Mouse (Mus musculus) liver, embryonic 13.5 days (tissue): Measurements from ENCODE around the gene Mmp2. TPM values are rescaled to one million over a fixed set of nuclear protein-coding genes. Genes with fewer than 3 reads are reported as not detected.
"Not testable (repeated sequence)": the region's sequence is repeated elsewhere in the genome, so short reads cannot be mapped to it uniquely, and the experiment has no call there.

ENCODE experiments used
- ATAC-seq: fragments of 200-750 bp; cut with Nextera tagmentation; 2 replicates; pipeline ENCODE4 v1.8.0; 2017; ENCODE audit warnings: low read depth, mild to moderate bottlenecking, moderate number of reproducible peaks, moderate library complexity
- DNase-seq: peaks from one replicate; pipeline ENCODE4 v3.0.0; 2022
- H3K27ac ChIP-seq: fragments of 300-500 bp; sonication (generic); 2 replicates; pipeline ENCODE4 v1.5.1; 2015; ENCODE audit warnings: moderate library complexity, mild to moderate bottlenecking, inconsistent platforms
- H3K27me3 ChIP-seq: fragments of 300-500 bp; sonication (generic); 2 replicates; pipeline ENCODE4 v1.6.1; 2015; ENCODE audit warnings: mild to moderate bottlenecking, inconsistent platforms
- H3K36me3 ChIP-seq: fragments of 300-500 bp; sonication (generic); 2 replicates; pipeline ENCODE4 v1.6.1; 2015; ENCODE audit warnings: mild to moderate bottlenecking, inconsistent platforms
- H3K4me1 ChIP-seq: fragments of 300-500 bp; sonication (generic); replicated peaks from 2 replicates; pipeline ENCODE4 v1.6.1; 2015; ENCODE audit warnings: inconsistent platforms
- H3K4me2 ChIP-seq: fragments of 300-500 bp; sonication (generic); 2 replicates; pipeline ENCODE4 v1.6.1; 2015; ENCODE audit warnings: inconsistent platforms, mild to moderate bottlenecking, moderate library complexity
- H3K4me3 ChIP-seq: fragments of 300-500 bp; sonication (generic); replicated peaks from 2 replicates; pipeline ENCODE4 v1.5.1; 2015; ENCODE audit warnings: mild to moderate bottlenecking, inconsistent platforms
- H3K9ac ChIP-seq: fragments of 300-500 bp; sonication (generic); 2 replicates; pipeline ENCODE4 v1.6.1; 2015; ENCODE audit warnings: mild to moderate bottlenecking, inconsistent platforms
- H3K9me3 ChIP-seq: fragments of 300-500 bp; sonication (generic); replicated peaks from 2 replicates; pipeline ENCODE4 v1.6.1; 2016; ENCODE audit warnings: inconsistent platforms
- WGBS: fragments of 180-500 bp; shearing (Covaris S2); methylation state at CpG from one replicate; pipeline ENCODE4 v1.1.7; 2015; ENCODE audit not compliant: insufficient replicate concordance; 5-methylcytosine and 5-hydroxymethylcytosine counted together
- polyA plus RNA-seq: library from polyadenylated mRNA; unstranded; fragments of >200 nt; fragmentation: Nextera tagmentation; extraction: Ambion mirVana; gene quantifications from 2 replicates; pipeline ENCODE4 v1.2.1, GENCODE M21; 2015

Mmp2 gene
- polyA plus RNA-seq, 1 experiment from 2014 or later: 12.4 TPM

- Histone ChIP-seq H3K9ac (no peak overlapping the region), H3K4me1 (peaks cover 8% of the 10 kb centered on the region), H3K4me3 (no peak overlapping the region), H3K4me2 (no peak overlapping the region), H3K27ac (no peak overlapping the region), H3K36me3 (no peaks in the 10 kb centered on the region), H3K9me3 (no peaks in the 10 kb centered on the region), H3K27me3 (peaks cover 27% of the 10 kb centered on the region)
- WGBS: 76% methylated on average over 14 of the region's 14 CpGs
- ATAC-seq (no peak), DNase-seq (no peak)
Observed at GRCm38 (mm10) chr8:92858475-92859182, 31.5 kb downstream of the Mmp2 start.

- no peaks in the 10 kb centered on the region for H3K27me3 ChIP-seq
- H3K9ac ChIP-seq: no peak overlapping the region
- WGBS: 66% methylated on average over 1 of the region's 1 CpGs
- no peak overlapping the region for H3K4me3 ChIP-seq
- H3K4me1 ChIP-seq: no peaks in the 10 kb centered on the region
- H3K4me2 ChIP-seq: no peak overlapping the region
- DNase-seq: no peak
- H3K36me3 ChIP-seq: no peaks in the 10 kb centered on the region
- no peak overlapping the region for H3K27ac ChIP-seq
- no peak for ATAC-seq
- H3K9me3 ChIP-seq: no peaks in the 10 kb centered on the region
Observed at GRCm38 (mm10) chr8:92861977-92862376, 34.9 kb downstream of the Mmp2 start.

DNA sequence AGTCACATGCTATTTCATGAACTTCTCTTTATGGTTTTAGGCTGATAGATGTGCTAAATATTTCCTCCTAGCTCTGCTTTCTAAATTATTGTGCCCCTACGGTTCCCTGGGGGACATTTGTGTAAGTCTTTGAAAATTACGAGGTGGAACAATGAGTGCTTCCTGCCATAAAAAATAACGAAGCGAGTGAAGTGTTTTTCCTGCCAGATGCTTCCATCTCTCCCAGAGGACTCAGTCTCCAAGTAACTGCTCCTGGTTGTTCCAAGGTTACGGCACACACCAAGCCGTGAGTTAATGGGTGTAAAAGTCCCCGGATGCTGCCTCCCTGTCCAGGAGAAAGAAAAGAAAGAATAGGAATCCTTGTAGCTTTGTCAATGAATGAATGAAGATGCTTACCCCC is 43.2 kb downstream of the Mmp2 start:
- Histone ChIP-seq H3K27ac (no peak overlapping the region), H3K4me1 (no peaks in the 10 kb centered on the region), H3K9me3 (no peaks in the 10 kb centered on the region), H3K4me2 (no peak overlapping the region), H3K9ac (no peak overlapping the region), H3K4me3 (no peak overlapping the region), H3K27me3 (no peaks in the 10 kb centered on the region), H3K36me3 (no peaks in the 10 kb centered on the region)
- DNase-seq (no peak), ATAC-seq (no peak)
- WGBS: 66% methylated on average over 7 of the region's 7 CpGs

GRCm38 (mm10) chr8:92872063-92872759 is 45.1 kb downstream of the Mmp2 start:
- no peak overlapping the region for H3K4me2 ChIP-seq
- ATAC-seq: no peak
- no peak overlapping the region for H3K27ac ChIP-seq
- no peak for DNase-seq
- no peaks in the 10 kb centered on the region for H3K9me3 ChIP-seq
- no peak overlapping the region for H3K9ac ChIP-seq
- no peaks in the 10 kb centered on the region for H3K27me3 ChIP-seq
- no peak overlapping the region for H3K4me3 ChIP-seq
- no peaks in the 10 kb centered on the region for H3K4me1 ChIP-seq
- WGBS: 70% methylated on average over 10 of the region's 10 CpGs
- no peaks in the 10 kb centered on the region for H3K36me3 ChIP-seq

DNA sequence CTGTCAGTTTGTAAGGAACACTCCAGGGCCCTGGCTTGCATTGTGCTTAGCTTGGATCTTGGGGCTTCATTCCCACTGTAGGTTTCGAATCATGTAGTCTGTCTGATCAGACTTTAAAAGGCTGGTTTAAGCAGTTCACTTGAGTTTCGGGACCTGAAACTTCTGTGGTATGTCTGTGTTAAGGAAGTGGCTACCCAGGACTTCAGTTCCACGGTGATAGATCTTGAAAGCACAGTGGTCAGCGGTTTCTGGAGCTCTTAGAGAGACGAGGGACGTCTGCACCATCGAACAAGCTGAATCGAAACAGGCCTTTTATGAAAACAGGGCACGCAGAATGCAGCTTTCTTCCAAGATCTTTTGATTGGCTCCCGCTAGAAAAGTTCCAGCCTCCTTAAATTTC is 48.7 kb downstream of the Mmp2 start:
- Histone ChIP-seq H3K9ac (no peak overlapping the region), H3K4me1 (no peaks in the 10 kb centered on the region), H3K36me3 (no peaks in the 10 kb centered on the region), H3K27me3 (no peaks in the 10 kb centered on the region), H3K9me3 (no peaks in the 10 kb centered on the region), H3K4me2 (no peak overlapping the region), H3K27ac (no peak overlapping the region), H3K4me3 (no peak overlapping the region)
- ATAC-seq (no peak), DNase-seq (no peak)
- WGBS: 65% methylated on average over 10 of the region's 10 CpGs

DNA sequence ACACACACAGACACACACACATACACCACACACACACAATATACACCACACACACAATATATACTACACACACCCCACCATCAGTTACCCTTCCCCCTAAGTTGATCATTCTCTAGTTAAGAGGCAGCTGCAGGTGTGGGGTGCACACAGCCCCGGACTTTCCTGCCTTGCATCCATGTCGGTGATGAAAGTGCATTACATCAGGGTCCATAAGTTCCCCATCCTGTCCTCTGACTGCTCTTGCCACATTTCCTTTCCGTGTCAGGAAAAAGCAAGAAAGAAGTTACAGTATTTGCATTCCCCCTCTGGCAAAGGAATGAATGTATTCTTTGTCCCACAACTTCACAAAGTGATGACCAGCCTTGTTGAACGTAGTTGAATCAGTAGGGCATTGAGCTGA is 54.2 kb downstream of the Mmp2 start:
- Histone ChIP-seq H3K9me3 (no peaks in the 10 kb centered on the region), H3K4me3 (no peak overlapping the region), H3K27me3 (no peaks in the 10 kb centered on the region), H3K4me2 (no peak overlapping the region), H3K36me3 (no peaks in the 10 kb centered on the region), H3K4me1 (no peaks in the 10 kb centered on the region), H3K27ac (no peak overlapping the region), H3K9ac (no peak overlapping the region)
- no peak for DNase-seq
- no peak for ATAC-seq
- WGBS: 45% methylated on average over 4 of the region's 4 CpGs

GRCm38 (mm10) chr8:92883771-92884170 is 56.7 kb downstream of the Mmp2 start:
- ATAC-seq: no peak
- no peak overlapping the region for H3K4me2 ChIP-seq
- no peak overlapping the region for H3K4me3 ChIP-seq
- H3K27me3 ChIP-seq: no peaks in the 10 kb centered on the region
- no peak overlapping the region for H3K27ac ChIP-seq
- 69% methylated on average over 2 of the region's 2 CpGs for WGBS
- no peak overlapping the region for H3K9ac ChIP-seq
- DNase-seq: no peak
- H3K9me3 ChIP-seq: no peaks in the 10 kb centered on the region
- no peaks in the 10 kb centered on the region for H3K4me1 ChIP-seq
- no peaks in the 10 kb centered on the region for H3K36me3 ChIP-seq

- H3K27ac ChIP-seq, ATAC-seq, H3K27me3 ChIP-seq, H3K4me1 ChIP-seq, H3K9me3 ChIP-seq, H3K9ac ChIP-seq, DNase-seq, H3K4me3 ChIP-seq, H3K4me2 ChIP-seq, H3K36me3 ChIP-seq: not testable (repeated sequence)
- WGBS: 72% methylated on average over 3 of the region's 3 CpGs
Observed at GRCm38 (mm10) chr8:92892216-92892615, 65.1 kb downstream of the Mmp2 start.

- H3K9ac ChIP-seq: no peak overlapping the region
- H3K4me1 ChIP-seq: no peaks in the 10 kb centered on the region
- no peak overlapping the region for H3K4me2 ChIP-seq
- H3K27me3 ChIP-seq: no peaks in the 10 kb centered on the region
- no peak overlapping the region for H3K27ac ChIP-seq
- H3K4me3 ChIP-seq: no peak overlapping the region
- no peaks in the 10 kb centered on the region for H3K36me3 ChIP-seq
- no peak for DNase-seq
- H3K9me3 ChIP-seq: no peaks in the 10 kb centered on the region
- ATAC-seq: no peak
- WGBS: 64% methylated on average over 2 of the region's 2 CpGs
Observed at GRCm38 (mm10) chr8:92893870-92894269, 66.8 kb downstream of the Mmp2 start.

GRCm38 (mm10) chr8:92895053-92895452 is 68.0 kb downstream of the Mmp2 start:
- Histone ChIP-seq H3K9ac (no peak overlapping the region), H3K9me3 (no peaks in the 10 kb centered on the region), H3K27me3 (no peaks in the 10 kb centered on the region), H3K4me3 (no peak overlapping the region), H3K36me3 (no peaks in the 10 kb centered on the region), H3K4me2 (no peak overlapping the region), H3K27ac (no peak overlapping the region), H3K4me1 (no peaks in the 10 kb centered on the region)
- no peak for ATAC-seq
- no peak for DNase-seq
- WGBS: 77% methylated on average over 7 of the region's 7 CpGs

DNA sequence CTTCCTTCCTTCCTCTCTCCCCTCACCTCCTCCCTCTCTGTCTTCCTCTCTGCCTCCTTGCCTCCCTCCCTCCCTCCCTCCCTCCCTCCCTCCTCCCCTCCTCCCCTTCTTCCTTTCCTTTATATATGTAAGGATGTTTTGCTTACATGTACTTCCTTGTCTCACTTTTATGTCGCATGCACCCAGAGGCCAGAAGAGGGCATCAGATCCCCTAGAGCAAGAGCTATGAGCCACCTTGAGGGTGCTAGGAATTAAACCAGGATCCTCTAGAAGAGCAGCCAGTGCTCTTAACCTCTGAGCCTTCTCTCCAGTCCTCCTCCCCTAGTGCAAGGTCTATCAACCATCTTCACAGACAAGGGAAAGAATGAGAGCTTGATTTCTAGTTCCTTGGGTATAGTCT is 69.0 kb downstream of the Mmp2 start:
- H3K9me3 ChIP-seq: no peaks in the 10 kb centered on the region
- no peak overlapping the region for H3K4me3 ChIP-seq
- DNase-seq: no peak
- H3K4me2 ChIP-seq: no peak overlapping the region
- no peak for ATAC-seq
- WGBS: 46% methylated on average over 1 of the region's 1 CpGs
- no peaks in the 10 kb centered on the region for H3K4me1 ChIP-seq
- H3K36me3 ChIP-seq: no peaks in the 10 kb centered on the region
- no peaks in the 10 kb centered on the region for H3K27me3 ChIP-seq
- no peak overlapping the region for H3K27ac ChIP-seq
- no peak overlapping the region for H3K9ac ChIP-seq

GRCm38 (mm10) chr8:92896611-92897010 is 69.5 kb downstream of the Mmp2 start:
- ATAC-seq: no peak
- Histone ChIP-seq H3K9ac (no peak overlapping the region), H3K27ac (no peak overlapping the region), H3K4me3 (no peak overlapping the region), H3K9me3 (no peaks in the 10 kb centered on the region), H3K36me3 (no peaks in the 10 kb centered on the region), H3K4me2 (no peak overlapping the region), H3K27me3 (no peaks in the 10 kb centered on the region), H3K4me1 (no peaks in the 10 kb centered on the region)
- DNase-seq: no peak
- WGBS: 60% methylated on average over 5 of the region's 5 CpGs
